Mouse (Mus musculus) embryonic fibroblast, embryonic 13.5 days (primary cell): ENCODE data around the gene Scnn1a. TPM values are rescaled to one million over a fixed set of nuclear protein-coding genes. Genes with fewer than 3 reads are reported as not detected.
A peak's percentile ranks its signal among the peaks of the same experiment; 100 is the strongest.
"Not testable (repeated sequence)": the region's sequence is repeated elsewhere in the genome, so short reads cannot be mapped to it uniquely, and the experiment has no call there.

Source experiments
- H3K27ac ChIP-seq: 2 replicates; pipeline ENCODE4 v1.5.1; 2012; ENCODE audit warnings: low read length, control low read depth, inconsistent platforms; ENCODE audit not compliant: insufficient read depth
- H3K4me1 ChIP-seq: 2 replicates; pipeline ENCODE4 v1.6.1; 2011; ENCODE audit warnings: low read length; ENCODE audit not compliant: control insufficient read depth, insufficient read depth
- H3K4me3 ChIP-seq: 2 replicates; pipeline ENCODE4 v1.5.1; 2011; ENCODE audit warnings: mild to moderate bottlenecking, control low read depth, low read length; ENCODE audit not compliant: insufficient read depth
- CTCF ChIP-seq: IDR thresholded peaks from 2 replicates; pipeline ENCODE4 v1.5.1; 2011; ENCODE audit warnings: mild to moderate bottlenecking, control low read depth, low read length, moderate library complexity, borderline replicate concordance; ENCODE audit not compliant: insufficient read depth
- POLR2A ChIP-seq: IDR thresholded peaks from 2 replicates; pipeline ENCODE4 v1.6.1; 2011; ENCODE audit warnings: low read depth, mild to moderate bottlenecking, control low read depth, low read length, moderate library complexity
- polyA plus RNA-seq: library from polyadenylated mRNA; stranded (reverse); fragments of >200 nt; gene quantifications from 2 replicates; pipeline ENCODE4 v1.2.4, GENCODE M21; 2011; ENCODE audit warnings: low read depth; ENCODE audit not compliant: missing spikeins, insufficient read length

Scnn1a gene
- polyA plus RNA-seq, 1 experiment: 0.70 TPM

DNA sequence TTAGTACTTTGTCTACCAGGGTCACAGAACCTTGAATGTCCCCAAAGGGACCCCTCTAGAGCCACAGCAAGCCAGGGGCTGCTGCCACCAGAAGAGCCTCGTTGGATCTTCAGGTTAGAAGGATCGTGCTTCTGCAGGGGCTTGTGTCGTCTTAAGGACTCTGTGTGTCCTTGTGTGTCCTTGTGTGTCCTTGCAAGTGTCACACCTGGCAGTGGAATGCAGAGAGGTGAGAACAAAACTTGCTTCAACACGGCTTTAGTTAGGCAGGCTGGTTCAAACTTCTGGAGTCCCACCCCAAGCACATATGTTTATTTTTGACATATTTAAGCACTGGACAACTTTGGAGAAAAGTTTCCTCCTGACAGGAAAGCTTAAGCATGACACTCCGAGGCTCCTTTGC is 31.7 kb upstream of the Scnn1a start:
- Histone ChIP-seq H3K4me3 (no peak overlapping the region), H3K4me1 (0 out of 2 replicates have a peak, but pooled peaks cover 2% of the 10 kb centered on the region), H3K27ac (no peak overlapping the region)
- TF ChIP-seq POLR2A (no peak), CTCF (no peak)

DNA sequence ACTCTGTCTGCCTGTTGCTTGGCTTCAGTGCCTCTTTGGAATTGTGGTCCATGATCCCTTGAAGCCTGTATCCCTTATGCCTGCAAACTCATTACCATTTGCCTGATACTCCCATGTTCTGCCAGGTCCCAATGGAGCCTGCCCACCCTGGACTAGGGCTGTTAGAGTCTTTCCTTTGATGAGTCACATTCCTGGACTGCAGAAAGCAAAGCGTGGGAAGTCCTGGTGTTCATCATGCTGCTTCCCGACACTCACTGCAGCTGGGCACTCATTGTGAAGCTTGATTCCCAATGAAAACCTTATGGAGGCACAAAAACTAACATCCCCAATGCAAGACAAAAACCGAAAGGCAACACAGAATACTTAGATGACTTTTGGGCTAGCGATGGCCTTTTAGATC is 29.1 kb upstream of the Scnn1a start:
- H3K4me1 ChIP-seq: 0 out of 2 replicates have a peak, but pooled peaks cover 2% of the 10 kb centered on the region
- peak overlapping the region; percentile 16; the same call in 1 of the 2 replicates for H3K27ac ChIP-seq
- TF ChIP-seq CTCF (no peak), POLR2A (no peak)
- H3K4me3 ChIP-seq: no peak overlapping the region

DNA sequence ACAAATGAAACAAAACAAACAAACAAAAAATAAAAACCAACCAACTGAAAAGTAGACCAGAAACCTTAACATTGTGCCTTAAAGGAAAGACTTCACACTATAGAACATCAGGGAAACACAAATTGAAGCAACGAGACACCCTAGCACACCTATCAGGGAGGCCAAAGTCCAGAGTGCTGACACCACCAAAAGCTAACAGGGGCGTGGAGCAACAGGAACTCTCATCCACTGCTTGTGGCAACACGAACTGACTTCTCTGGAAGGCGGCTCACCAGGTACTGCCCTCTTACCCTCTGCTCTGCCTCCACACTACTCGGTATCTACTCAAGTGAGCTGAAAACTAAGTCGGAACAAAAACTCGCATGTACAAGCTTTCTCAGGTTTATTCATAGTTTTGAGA is 28.2 kb upstream of the Scnn1a start:
- H3K4me3 ChIP-seq: no peak overlapping the region
- H3K27ac ChIP-seq: no peak overlapping the region
- no peak for TF ChIP-seq POLR2A
- TF ChIP-seq CTCF: no peak
- 0 out of 2 replicates have a peak, but pooled peaks cover 2% of the 10 kb centered on the region for H3K4me1 ChIP-seq

DNA sequence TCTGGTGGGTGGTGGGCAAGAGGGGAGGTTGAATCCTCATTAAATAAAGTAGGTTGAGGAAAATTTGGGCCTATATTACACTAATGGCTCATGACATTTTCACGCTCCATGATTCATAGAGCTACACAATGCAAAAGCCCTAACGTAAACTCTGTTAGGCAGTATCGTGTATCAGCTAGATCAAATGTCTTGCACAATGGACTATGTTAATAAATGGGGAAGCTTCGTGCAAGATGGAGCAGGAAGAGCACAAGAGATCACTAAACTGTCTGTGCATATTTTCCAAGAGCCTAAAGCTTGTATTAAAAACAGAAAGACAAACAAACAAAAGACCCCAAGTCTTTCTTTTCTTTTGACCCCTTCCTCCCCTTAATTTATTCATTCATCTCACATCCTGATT is 26.4 kb upstream of the Scnn1a start:
- H3K4me3 ChIP-seq: no peak overlapping the region
- TF ChIP-seq POLR2A (no peak), CTCF (no peak)
- H3K4me1 ChIP-seq: 0 out of 2 replicates have a peak, but pooled peaks cover 2% of the 10 kb centered on the region
- no peak overlapping the region for H3K27ac ChIP-seq

DNA sequence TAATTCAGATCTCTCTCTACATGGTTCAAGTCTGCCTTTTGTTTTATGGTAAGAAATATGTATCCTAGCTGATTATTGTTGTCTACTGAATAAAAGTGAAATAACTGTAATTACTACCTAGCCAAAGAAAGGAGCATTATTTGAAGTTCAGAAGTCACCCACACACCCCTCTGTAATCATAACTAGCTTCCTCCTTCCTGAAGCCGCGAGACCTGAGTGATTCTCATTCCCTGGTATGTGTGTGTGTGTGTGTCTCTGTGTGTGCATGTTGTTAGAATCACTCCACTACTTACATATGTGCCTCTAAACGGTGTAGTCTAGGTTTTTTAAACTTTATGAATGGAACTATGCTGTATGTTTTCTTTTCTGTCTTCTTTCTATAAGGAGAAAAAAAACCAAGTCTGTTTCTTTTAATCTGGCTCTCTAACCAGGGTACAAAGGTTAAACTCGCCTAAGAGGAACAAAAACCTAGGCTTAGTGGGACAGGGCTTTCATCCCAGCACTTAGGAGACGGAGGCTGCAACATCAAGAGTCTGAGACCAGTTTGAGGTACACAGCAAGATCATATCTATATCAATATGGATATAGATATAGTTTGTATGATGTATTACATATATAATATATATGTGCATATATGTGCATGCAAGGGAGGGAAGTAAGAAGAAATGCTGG is 23.2 kb upstream of the Scnn1a start:
- H3K27ac ChIP-seq: no peak overlapping the region
- no peaks in the 10 kb centered on the region for H3K4me1 ChIP-seq
- H3K4me3 ChIP-seq: no peak overlapping the region
- no peak for TF ChIP-seq POLR2A
- TF ChIP-seq CTCF: no peak

DNA sequence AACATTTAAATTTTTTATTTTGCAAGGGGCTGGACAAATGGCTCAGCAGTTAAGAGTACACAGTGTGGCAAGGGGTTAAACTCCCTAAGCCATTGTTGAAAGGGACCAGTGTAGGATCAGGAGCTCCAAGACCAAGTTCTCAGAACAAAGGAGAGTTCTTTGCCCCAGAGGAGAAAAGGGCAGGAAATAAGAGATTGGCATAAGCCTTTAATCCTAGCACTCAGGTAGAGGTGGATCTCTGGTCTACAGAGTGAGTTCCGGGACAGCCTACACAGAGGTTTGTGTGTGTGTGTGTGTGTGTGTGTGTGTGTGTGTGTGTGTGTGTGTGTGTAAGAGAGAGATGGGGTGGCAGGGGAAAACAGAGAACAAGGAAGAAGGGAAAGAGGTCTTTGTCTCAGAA is 19.5 kb upstream of the Scnn1a start:
- Histone ChIP-seq H3K4me3 (no peak overlapping the region), H3K4me1 (no peaks in the 10 kb centered on the region), H3K27ac (no peak overlapping the region)
- no peak for TF ChIP-seq POLR2A
- no peak for TF ChIP-seq CTCF

DNA sequence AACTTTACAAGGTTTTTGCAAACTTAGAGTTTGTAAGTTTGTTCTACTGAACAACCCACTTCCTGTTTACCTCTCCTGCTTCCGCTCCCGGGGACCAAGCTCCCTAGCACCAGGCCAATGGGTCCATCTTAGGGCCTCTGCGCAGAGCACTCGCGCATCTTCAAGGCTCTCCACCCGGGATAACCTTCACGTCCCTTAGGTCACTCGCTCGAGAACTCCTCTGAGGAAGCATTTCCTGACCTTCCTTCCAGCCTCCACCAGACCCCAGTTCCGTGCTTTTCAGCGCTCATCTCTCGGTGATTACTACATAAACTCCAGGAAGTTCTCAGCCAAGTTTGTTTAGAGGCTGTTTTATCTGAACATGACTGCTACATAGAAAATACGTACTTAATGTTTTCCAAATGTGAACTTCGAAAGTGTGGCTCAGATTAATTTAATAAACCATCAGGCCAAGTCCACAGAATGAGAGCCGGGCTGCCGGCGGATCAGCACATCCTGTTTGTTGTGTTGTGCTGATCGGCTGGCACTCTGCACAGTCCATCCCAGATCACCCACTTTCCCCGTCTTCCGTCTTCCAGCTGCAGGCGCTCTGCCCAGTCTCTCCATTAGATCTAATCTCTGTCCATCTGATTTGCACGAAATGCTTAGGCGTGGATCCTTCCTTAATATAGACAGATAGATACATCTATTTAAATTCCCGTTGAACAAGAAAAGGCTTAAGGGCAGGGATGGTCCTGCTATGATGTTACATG is 18.1 kb upstream of the Scnn1a start:
- Histone ChIP-seq H3K4me1 (no peaks in the 10 kb centered on the region), H3K27ac (no peak overlapping the region), H3K4me3 (no peak overlapping the region)
- TF ChIP-seq CTCF (no peak), POLR2A (no peak)

DNA sequence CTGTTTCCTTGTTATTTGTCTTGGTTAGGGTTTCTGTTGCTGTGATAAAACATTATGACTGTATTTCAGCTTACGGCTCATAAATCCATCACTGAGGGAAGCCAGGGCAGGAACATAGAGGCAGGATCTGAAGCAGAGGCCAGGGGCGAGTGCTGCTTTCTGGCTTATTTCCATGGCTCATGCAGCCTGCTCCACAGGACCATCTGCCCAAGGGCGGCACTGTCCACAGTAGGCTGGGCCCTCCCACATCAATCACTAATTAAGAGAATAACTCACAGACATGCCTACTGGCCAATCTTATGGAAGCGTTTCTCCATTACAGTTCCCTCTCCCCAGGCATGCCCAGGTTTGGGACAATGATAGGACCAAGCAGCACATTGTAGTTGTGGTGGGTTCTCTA is 17.2 kb upstream of the Scnn1a start:
- no peaks in the 10 kb centered on the region for H3K4me1 ChIP-seq
- H3K27ac ChIP-seq: no peak overlapping the region
- TF ChIP-seq POLR2A (no peak), CTCF (no peak)
- H3K4me3 ChIP-seq: no peak overlapping the region

DNA sequence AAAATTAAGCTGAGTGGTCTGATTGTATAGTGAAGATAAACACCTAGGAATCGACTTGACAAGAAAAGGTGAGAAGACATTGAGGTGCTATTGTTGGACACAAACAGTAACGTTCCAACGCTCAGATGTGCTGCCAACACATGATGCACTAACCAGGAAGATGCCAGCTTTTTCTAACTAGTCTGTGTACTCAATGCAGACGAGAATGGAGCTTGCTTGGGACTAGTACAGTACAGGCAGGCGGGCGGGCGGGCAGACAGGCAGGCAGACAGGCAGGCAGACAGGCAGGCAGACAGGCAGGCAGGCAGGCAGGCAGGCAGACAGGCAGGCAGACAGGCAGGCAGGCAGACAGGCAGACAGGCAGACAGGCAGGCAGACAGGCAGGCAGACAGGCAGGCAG is 16.1 kb upstream of the Scnn1a start:
- H3K27ac ChIP-seq, H3K4me3 ChIP-seq, H3K4me1 ChIP-seq: not testable (repeated sequence)

DNA sequence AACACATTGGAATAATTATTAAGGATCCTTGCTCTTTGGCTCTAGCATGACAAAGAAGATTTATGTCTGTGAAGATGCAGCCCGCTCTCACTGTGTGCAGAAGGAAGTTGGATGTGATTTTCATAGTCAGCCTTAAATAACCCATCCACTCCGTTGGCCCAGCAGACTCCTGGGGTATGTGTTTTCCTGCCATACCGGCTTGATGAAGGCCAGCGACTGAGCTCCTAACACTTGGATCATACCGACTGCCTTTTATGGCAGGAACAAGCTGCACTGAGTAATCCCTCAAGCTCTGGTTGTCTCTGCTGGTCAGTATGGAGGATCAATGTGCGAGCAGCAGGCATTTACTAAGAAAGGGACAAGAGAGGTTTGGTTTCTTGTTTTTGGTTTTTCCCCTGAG is 15.0 kb upstream of the Scnn1a start:
- Histone ChIP-seq H3K4me3 (no peak overlapping the region), H3K27ac (no peak overlapping the region), H3K4me1 (no peaks in the 10 kb centered on the region)
- no peak for TF ChIP-seq CTCF
- TF ChIP-seq POLR2A: 0 out of 2 replicates have a peak, but pooled peaks have one; percentile 3

DNA sequence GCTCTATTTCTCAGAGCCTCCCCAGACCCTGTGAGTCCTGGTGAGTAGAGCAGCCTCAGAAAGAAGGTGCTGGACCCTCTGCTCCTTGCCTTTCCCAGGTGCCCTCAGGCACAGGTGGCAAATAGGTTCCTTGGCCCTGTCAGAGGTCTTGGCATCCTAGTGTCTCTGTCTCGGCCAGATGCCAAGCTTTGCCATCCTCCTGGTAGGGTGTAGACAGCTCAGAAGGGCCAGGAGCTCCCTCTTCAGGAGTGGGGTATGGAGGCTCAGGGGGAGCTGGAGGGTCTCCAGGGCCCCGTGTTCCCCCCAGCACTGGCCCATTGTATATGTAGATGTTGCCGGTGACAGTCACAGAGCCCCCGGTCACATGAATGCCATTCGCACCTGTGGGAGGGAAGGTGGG is 13.4 kb upstream of the Scnn1a start:
- Histone ChIP-seq H3K27ac (no peak overlapping the region), H3K4me1 (no peaks in the 10 kb centered on the region), H3K4me3 (no peak overlapping the region)
- TF ChIP-seq CTCF (no peak), POLR2A (no peak)
